Mouse (Mus musculus) induced T-regulatory cell, adult 2 months (primary cell): ENCODE results near the gene Wfs1.

Experiments
- DNase-seq: peaks from one replicate; pipeline ENCODE4 v3.0.0-alpha.2; 2012; ENCODE audit warnings: low read depth

Gene Wfs1

GRCm38 (mm10) chr5:36933383-36933782 is 55.6 kb downstream of the Wfs1 start:
- DNase-seq: no peak

GRCm38 (mm10) chr5:36929376-36929775 is 59.6 kb downstream of the Wfs1 start:
- DNase-seq: no peak

GRCm38 (mm10) chr5:36928701-36929100 is 60.3 kb downstream of the Wfs1 start:
- DNase-seq: peak; percentile 46

GRCm38 (mm10) chr5:36923826-36924700 is 64.9 kb downstream of the Wfs1 start:
- no peak for DNase-seq

GRCm38 (mm10) chr5:36922811-36923210 is 66.2 kb downstream of the Wfs1 start:
- DNase-seq: no peak

- DNase-seq: no peak
Observed at GRCm38 (mm10) chr5:36921871-36922270, 67.1 kb downstream of the Wfs1 start.

- DNase-seq: no peak
Observed at GRCm38 (mm10) chr5:36920072-36920471, 68.9 kb downstream of the Wfs1 start.

- DNase-seq: no peak
Observed at GRCm38 (mm10) chr5:36918016-36918415, 71.0 kb downstream of the Wfs1 start.

- no peak for DNase-seq
Observed at GRCm38 (mm10) chr5:36917245-36917644, 71.8 kb downstream of the Wfs1 start.

- no peak for DNase-seq
Observed at GRCm38 (mm10) chr5:36916581-36916980, 72.4 kb downstream of the Wfs1 start.
